In the genomic region with DNA sequence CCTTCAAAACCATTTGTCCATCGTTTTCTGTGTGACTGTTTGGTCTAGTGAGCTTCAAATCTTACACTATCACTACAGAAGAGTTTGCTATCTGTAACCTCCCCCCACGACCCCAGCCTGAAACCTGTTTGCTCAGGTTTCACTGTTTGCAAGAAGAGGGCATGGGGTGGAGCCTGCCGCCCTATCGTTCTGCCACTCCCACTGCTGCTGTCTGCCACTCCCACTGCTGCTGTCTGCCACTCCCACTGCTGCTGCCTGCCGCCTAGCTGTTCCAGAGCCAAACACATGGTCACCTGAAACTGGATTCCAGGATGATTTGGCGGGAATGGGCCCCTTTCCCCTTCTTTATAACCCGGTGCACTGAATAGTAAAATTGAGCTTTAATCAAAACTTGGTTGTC, we compare ENCODE assay signal across 13 mouse cellular contexts.
DNase-seq lines count a peak whose midpoint lies in the region; ATAC-seq and TF ChIP-seq lines count a peak whose summit lies in the region.
"Had no signal": no experiment of that assay in that cellular context is flagged by ENCODE, and none has a peak within 500 bp of the region (broad histone marks: within the 10 kb centered on the region; RNA-seq: fewer than 3 reads in every experiment).

No protein-coding gene starts in this region.

- no peak overlapping the region for H3K4me2 ChIP-seq in lung, postnatal 0 days (replicated peaks; ENCODE audit: low read depth, low read length)
- H3K4me2 ChIP-seq in kidney, embryonic 16.5 days (replicated peaks; ENCODE audit: low read depth, low read length): 0 out of 2 replicates have a peak overlapping the region, but pooled peaks have one; percentile 8
- no peak overlapping the region for H3K4me2 ChIP-seq in liver, postnatal 0 days (ENCODE audit: low read depth, low read length)
- H3K4me2 ChIP-seq: limb, embryonic 12.5 days had no signal

- TF ChIP-seq CTCF in lung, postnatal 0 days (IDR thresholded peaks at IDR 0.05): no peak
- no peak for TF ChIP-seq CTCF in liver, postnatal 0 days (IDR thresholded peaks at IDR 0.05; ENCODE audit: low read depth)

- H3K36me3 ChIP-seq in lung, postnatal 0 days (ENCODE audit: insufficient read depth, low read length): no peaks in the 10 kb centered on the region
- no peaks in the 10 kb centered on the region for H3K36me3 ChIP-seq in kidney, embryonic 16.5 days (ENCODE audit: insufficient read depth, low read length)
- H3K36me3 ChIP-seq in liver, postnatal 0 days (replicated peaks; ENCODE audit: insufficient read depth, low read length): no peaks in the 10 kb centered on the region
- H3K36me3 ChIP-seq in forebrain, embryonic 10.5 days (replicated peaks): no peaks in the 10 kb centered on the region
- H3K36me3 ChIP-seq: limb, embryonic 12.5 days had no signal

- H3K9me3 ChIP-seq in lung, postnatal 0 days (ENCODE audit: low read length): no peaks in the 10 kb centered on the region
- H3K9me3 ChIP-seq in kidney, embryonic 16.5 days (ENCODE audit: low read length): no peaks in the 10 kb centered on the region
- no peaks in the 10 kb centered on the region for H3K9me3 ChIP-seq in liver, postnatal 0 days (ENCODE audit: low read length)
- H3K9me3 ChIP-seq in forebrain, embryonic 10.5 days: no peaks in the 10 kb centered on the region
- H3K9me3 ChIP-seq: limb, embryonic 12.5 days had no signal

- WGBS in lung, postnatal 0 days: 9% methylated on average over 7 of the region's 7 CpGs
- WGBS in kidney, embryonic 16.5 days: 6% methylated on average over 7 of the region's 7 CpGs
- 9% methylated on average over 7 of the region's 7 CpGs for WGBS in liver, postnatal 0 days (ENCODE audit: insufficient replicate concordance)
- 19% methylated on average over 7 of the region's 7 CpGs for WGBS in forebrain, embryonic 10.5 days

- H3K4me3 ChIP-seq in lung, postnatal 0 days (ENCODE audit: low read depth, low read length): no peak overlapping the region
- H3K4me3 ChIP-seq in kidney, embryonic 16.5 days (ENCODE audit: low read length): no peak overlapping the region
- H3K4me3 ChIP-seq in liver, postnatal 0 days (ENCODE audit: low read depth, low read length): no peak overlapping the region
- H3K4me3 ChIP-seq in forebrain, embryonic 10.5 days: no peak overlapping the region
- H3K4me3 ChIP-seq: limb, embryonic 12.5 days had no signal

- H3K27ac ChIP-seq in lung, postnatal 0 days (ENCODE audit: low read length): no peak overlapping the region
- H3K27ac ChIP-seq in kidney, embryonic 16.5 days (ENCODE audit: low read length): no peak overlapping the region
- no peak overlapping the region for H3K27ac ChIP-seq in liver, postnatal 0 days (ENCODE audit: low read depth)
- no peak overlapping the region for H3K27ac ChIP-seq in forebrain, embryonic 10.5 days
- H3K27ac ChIP-seq: limb, embryonic 12.5 days had no signal

- no peak overlapping the region for H3K9ac ChIP-seq in lung, postnatal 0 days (replicated peaks; ENCODE audit: low read depth)
- H3K9ac ChIP-seq in kidney, embryonic 16.5 days (replicated peaks; ENCODE audit: low read length): no peak overlapping the region
- H3K9ac ChIP-seq in liver, postnatal 0 days (replicated peaks): no peak overlapping the region
- H3K9ac ChIP-seq: limb, embryonic 12.5 days had no signal

- TF ChIP-seq EP300 in lung, postnatal 0 days (IDR thresholded peaks at IDR 0.05): no peak
- no peak for TF ChIP-seq EP300 in liver, postnatal 0 days (IDR thresholded peaks at IDR 0.05; ENCODE audit: low read depth)

- no peaks in the 10 kb centered on the region for H3K27me3 ChIP-seq in lung, postnatal 0 days (replicated peaks; ENCODE audit: insufficient read depth, low read length)
- H3K27me3 ChIP-seq in kidney, embryonic 16.5 days (ENCODE audit: insufficient read depth, low read length): no peaks in the 10 kb centered on the region
- H3K27me3 ChIP-seq in liver, postnatal 0 days (ENCODE audit: insufficient read depth, low read length): no peaks in the 10 kb centered on the region
- H3K27me3 ChIP-seq in forebrain, embryonic 10.5 days (ENCODE audit: poor library complexity, severe bottlenecking): no peaks in the 10 kb centered on the region
- H3K27me3 ChIP-seq: limb, embryonic 12.5 days had no signal

- peak; percentile 3 for DNase-seq in lung, adult 18-20 months
- no peak for DNase-seq in lung, postnatal 0 days (ENCODE audit: low spot score)
- peak; percentile 10 for DNase-seq in embryo, embryonic 9.5 days (ENCODE audit: extremely low spot score)
- DNase-seq in liver, postnatal 0 days: peak; percentile 13
- DNase-seq in cerebellum, postnatal 10 days: no peak
- no peak for DNase-seq in forebrain, embryonic 10.5 days (ENCODE audit: extremely low spot score, low spot score)
- DNase-seq: cerebellum, adult 9-11 months; heart, postnatal 10 days; lung, postnatal 4 days; right cerebral cortex, postnatal 14 days had no signal

- H3K4me1 ChIP-seq in lung, postnatal 0 days (ENCODE audit: insufficient read depth, low read depth, low read length): no peaks in the 10 kb centered on the region
- H3K4me1 ChIP-seq in kidney, embryonic 16.5 days (ENCODE audit: insufficient read depth, low read length): no peaks in the 10 kb centered on the region
- H3K4me1 ChIP-seq in liver, postnatal 0 days (ENCODE audit: insufficient read depth): no peaks in the 10 kb centered on the region
- peaks cover 3% of the 10 kb centered on the region; the same call in 1 of the 2 replicates for H3K4me1 ChIP-seq in forebrain, embryonic 10.5 days

- ATAC-seq in lung, postnatal 0 days: no peak
- peak; percentile 51; the same call in 1 of the 2 replicates for ATAC-seq in kidney, embryonic 16.5 days (ENCODE audit: low FRiP score, low TSS enrichment)
- ATAC-seq in liver, postnatal 0 days: no peak
- no peak for ATAC-seq in frontal cortex, adult (ENCODE audit: low TSS enrichment)

Comparison
In these comparisons a context has a peak if more than half of its experiments do, and no peak if none do; other contexts are left out.
1. DNase-seq: peak in lung, adult 18-20 months (2 of 2), embryo, embryonic 9.5 days (single experiment) and liver, postnatal 0 days (single experiment); none in lung, postnatal 0 days (single experiment), cerebellum, postnatal 10 days (0 of 2) and forebrain, embryonic 10.5 days (single experiment).